Mouse (Mus musculus) midbrain, postnatal 0 days (tissue): Measurements from ENCODE around the gene Celf2. TPM values are rescaled to one million over a fixed set of nuclear protein-coding genes. Genes with fewer than 3 reads are reported as not detected.

ENCODE experiments used
- ATAC-seq: fragments of 200-750 bp; cut with Nextera tagmentation; 2 replicates; pipeline ENCODE4 v1.8.0; 2017; ENCODE audit warnings: moderate number of reproducible peaks, mild to moderate bottlenecking, moderate TSS enrichment, moderate library complexity; ENCODE audit not compliant: low FRiP score
- DNase-seq: peaks from one replicate; pipeline ENCODE4 v3.0.0-alpha.2; 2015; ENCODE audit warnings: low spot score
- H3K27ac ChIP-seq: fragments of 300-500 bp; sonication (generic); 2 replicates; pipeline ENCODE4 v1.5.1; 2014; ENCODE audit warnings: low read depth, mild to moderate bottlenecking, low read length, mixed read lengths
- H3K27me3 ChIP-seq: fragments of 300-500 bp; sonication (generic); 2 replicates; pipeline ENCODE4 v1.6.1; 2014; ENCODE audit warnings: low read length, control low read depth, mixed read lengths; ENCODE audit not compliant: insufficient read depth
- H3K36me3 ChIP-seq: fragments of 300-500 bp; sonication (generic); 2 replicates; pipeline ENCODE4 v1.6.1; 2014; ENCODE audit warnings: low read length, control low read depth, mixed read lengths; ENCODE audit not compliant: insufficient read depth
- H3K4me1 ChIP-seq: fragments of 300-500 bp; sonication (generic); 2 replicates; pipeline ENCODE4 v1.6.1; 2014; ENCODE audit warnings: mild to moderate bottlenecking, control low read depth, antibody characterized with exemption, low read length, mixed read lengths; ENCODE audit not compliant: insufficient read depth
- H3K4me2 ChIP-seq: fragments of 300-500 bp; sonication (generic); 2 replicates; pipeline ENCODE4 v1.6.1; 2014; ENCODE audit warnings: low read depth, mild to moderate bottlenecking, low read length, mixed read lengths; ENCODE audit not compliant: poor library complexity, severe bottlenecking
- H3K4me3 ChIP-seq: fragments of 300-500 bp; sonication (generic); 2 replicates; pipeline ENCODE4 v1.5.1; 2014; ENCODE audit warnings: low read depth, mild to moderate bottlenecking, low read length, moderate library complexity
- H3K9ac ChIP-seq: fragments of 300-500 bp; sonication (generic); replicated peaks from 2 replicates; pipeline ENCODE4 v1.6.1; 2014; ENCODE audit warnings: mild to moderate bottlenecking, low read length, moderate library complexity, mixed read lengths; ENCODE audit not compliant: poor library complexity, severe bottlenecking
- H3K9me3 ChIP-seq: fragments of 300-500 bp; sonication (generic); 2 replicates; pipeline ENCODE4 v1.6.1; 2016; ENCODE audit warnings: low read length, control low read depth
- CTCF ChIP-seq: IDR thresholded peaks from 2 replicates; pipeline ENCODE4 v1.5.1; 2016; ENCODE audit warnings: antibody characterized with exemption, mild to moderate bottlenecking
- WGBS: fragments of 180-500 bp; shearing (Covaris S2); extraction: QIAGEN DNeasy Blood & Tissue Kit; methylation state at CpG from one replicate; pipeline ENCODE4 v1.1.7; 2014; 5-methylcytosine and 5-hydroxymethylcytosine counted together
- polyA plus RNA-seq: library from polyadenylated mRNA; unstranded; fragments of >200 nt; fragmentation: Nextera tagmentation; extraction: Ambion mirVana; gene quantifications from 2 replicates; pipeline ENCODE4 v1.2.1, GENCODE M21; 2015
- total RNA-seq: library from RNA; depleted of rRNA; stranded (reverse); fragments of >200 nt; gene quantifications from 2 replicates; pipeline ENCODE4 v1.2.3, GENCODE M21; 2014

Gene Celf2
- total and polyA plus RNA-seq, 2 experiments from 2014 or later: 112 to 135 TPM

DNA sequence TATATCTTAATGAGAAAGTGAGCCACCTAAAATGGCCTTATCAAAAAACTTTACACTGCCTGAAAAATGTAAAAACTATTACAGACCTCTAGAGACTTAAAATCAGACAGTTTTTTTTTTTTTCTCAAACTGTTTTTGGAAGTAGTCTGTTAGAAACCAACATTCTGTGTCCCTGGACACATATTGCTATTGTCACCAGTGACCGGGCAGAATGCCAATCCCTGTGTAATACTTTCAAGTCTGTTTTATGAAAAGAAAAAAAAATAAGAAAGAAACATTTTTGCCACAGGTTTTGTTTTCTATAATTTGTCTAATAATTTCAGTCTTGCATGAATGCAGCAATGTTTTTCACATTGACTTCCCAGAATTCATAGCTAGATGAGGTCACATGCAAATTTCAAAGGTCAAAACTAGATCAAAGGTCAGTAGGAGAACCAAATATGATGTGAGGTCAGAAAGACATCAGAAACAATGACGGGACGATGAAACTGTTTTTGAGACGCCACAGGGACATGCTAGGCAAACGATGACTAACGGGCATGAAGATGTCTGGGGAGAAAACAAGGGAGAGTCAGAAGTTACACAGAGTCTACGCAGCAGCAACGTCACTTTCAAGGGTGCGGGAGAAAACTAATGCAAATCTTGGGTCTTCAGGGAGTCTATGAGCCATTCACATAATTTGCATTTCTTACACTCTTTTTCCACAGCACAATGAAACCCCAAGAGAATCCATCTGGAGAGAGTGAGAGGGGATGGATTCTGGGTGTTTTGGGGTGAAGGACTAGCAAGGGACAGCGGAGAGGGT is 964.0 kb downstream of the Celf2 start:
- no peak for TF ChIP-seq CTCF
- Histone ChIP-seq H3K9me3 (no peaks in the 10 kb centered on the region), H3K27ac (no peak overlapping the region), H3K4me2 (no peak overlapping the region), H3K27me3 (no peaks in the 10 kb centered on the region), H3K9ac (no peak overlapping the region), H3K4me1 (peaks cover 3% of the 10 kb centered on the region; the same call in 1 of the 2 replicates), H3K36me3 (peaks cover 2% of the 10 kb centered on the region; the same call in 1 of the 2 replicates), H3K4me3 (no peak overlapping the region)
- 45% methylated on average over 10 of the region's 10 CpGs for WGBS
- ATAC-seq (no peak), DNase-seq (peak; percentile 40)

DNA sequence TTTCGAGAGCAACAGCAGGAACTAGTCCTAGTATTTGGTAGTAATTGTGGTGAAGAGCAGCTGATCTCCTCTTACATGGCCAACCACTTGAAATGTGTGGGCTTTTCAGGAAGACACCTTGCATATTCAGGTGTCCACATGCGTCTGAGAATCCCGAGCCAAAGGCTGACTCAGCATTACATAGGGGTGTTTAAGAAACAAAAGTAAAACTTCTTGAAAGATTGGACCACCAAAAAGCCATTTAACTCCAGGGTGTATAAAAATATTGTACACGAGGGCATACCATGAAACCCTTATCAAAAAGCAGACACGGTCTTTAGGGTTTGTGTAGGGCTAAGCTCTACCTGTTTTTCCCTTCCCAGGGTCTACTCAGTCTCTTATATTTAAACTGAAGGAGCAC is 965.7 kb downstream of the Celf2 start:
- no peak overlapping the region for H3K4me3 ChIP-seq
- peaks cover 2% of the 10 kb centered on the region; the same call in 1 of the 2 replicates for H3K36me3 ChIP-seq
- H3K27me3 ChIP-seq: no peaks in the 10 kb centered on the region
- no peak overlapping the region for H3K27ac ChIP-seq
- no peak for TF ChIP-seq CTCF
- H3K4me1 ChIP-seq: peaks cover 3% of the 10 kb centered on the region; the same call in 1 of the 2 replicates
- 94% methylated on average over 5 of the region's 5 CpGs for WGBS
- no peak for ATAC-seq
- DNase-seq: no peak
- no peaks in the 10 kb centered on the region for H3K9me3 ChIP-seq
- no peak overlapping the region for H3K4me2 ChIP-seq
- H3K9ac ChIP-seq: no peak overlapping the region

- DNase-seq (no peak), ATAC-seq (no peak)
- Histone ChIP-seq H3K27ac (no peak overlapping the region), H3K27me3 (no peaks in the 10 kb centered on the region), H3K4me3 (no peak overlapping the region), H3K9ac (no peak overlapping the region), H3K36me3 (peaks cover 2% of the 10 kb centered on the region; the same call in 1 of the 2 replicates), H3K9me3 (no peaks in the 10 kb centered on the region), H3K4me1 (peaks cover 3% of the 10 kb centered on the region; the same call in 1 of the 2 replicates), H3K4me2 (no peak overlapping the region)
- 90% methylated on average over 12 of the region's 12 CpGs for WGBS
- no peak for TF ChIP-seq CTCF
These were observed 966.7 kb downstream of the Celf2 start for GRCm38 (mm10) chr2:6542556-6543180.

GRCm38 (mm10) chr2:6540825-6541224 is 968.5 kb downstream of the Celf2 start:
- no peak overlapping the region for H3K27ac ChIP-seq
- peaks cover 3% of the 10 kb centered on the region; the same call in 1 of the 2 replicates for H3K4me1 ChIP-seq
- ATAC-seq (0 out of 2 replicates have a peak, but pooled peaks have one; percentile 25), DNase-seq (no peak)
- H3K27me3 ChIP-seq: no peaks in the 10 kb centered on the region
- 83% methylated on average over 5 of the region's 6 CpGs for WGBS
- no peak overlapping the region for H3K9ac ChIP-seq
- no peak overlapping the region for H3K4me3 ChIP-seq
- H3K4me2 ChIP-seq: no peak overlapping the region
- no peak for TF ChIP-seq CTCF
- H3K9me3 ChIP-seq: no peaks in the 10 kb centered on the region
- H3K36me3 ChIP-seq: peaks cover 2% of the 10 kb centered on the region; the same call in 1 of the 2 replicates

- Histone ChIP-seq H3K36me3 (peaks cover 2% of the 10 kb centered on the region; the same call in 1 of the 2 replicates), H3K4me1 (no peaks in the 10 kb centered on the region), H3K9ac (no peak overlapping the region), H3K27ac (no peak overlapping the region), H3K4me3 (no peak overlapping the region), H3K4me2 (no peak overlapping the region), H3K9me3 (no peaks in the 10 kb centered on the region), H3K27me3 (no peaks in the 10 kb centered on the region)
- DNase-seq (no peak), ATAC-seq (no peak)
- TF ChIP-seq CTCF: no peak
- 79% methylated on average over 11 of the region's 11 CpGs for WGBS
These were observed 969.3 kb downstream of the Celf2 start for GRCm38 (mm10) chr2:6540092-6540491.

GRCm38 (mm10) chr2:6538500-6538899 is 970.9 kb downstream of the Celf2 start:
- WGBS: 73% methylated on average over 2 of the region's 2 CpGs
- H3K9me3 ChIP-seq: no peaks in the 10 kb centered on the region
- H3K27me3 ChIP-seq: no peaks in the 10 kb centered on the region
- no peak for ATAC-seq
- H3K27ac ChIP-seq: no peak overlapping the region
- no peak for TF ChIP-seq CTCF
- H3K4me3 ChIP-seq: no peak overlapping the region
- no peak for DNase-seq
- peaks cover 2% of the 10 kb centered on the region; the same call in 1 of the 2 replicates for H3K36me3 ChIP-seq
- H3K9ac ChIP-seq: no peak overlapping the region
- no peak overlapping the region for H3K4me2 ChIP-seq
- no peaks in the 10 kb centered on the region for H3K4me1 ChIP-seq
